Mouse (Mus musculus): ENCODE results near the gene Cilp.

Cilp gene

DNA sequence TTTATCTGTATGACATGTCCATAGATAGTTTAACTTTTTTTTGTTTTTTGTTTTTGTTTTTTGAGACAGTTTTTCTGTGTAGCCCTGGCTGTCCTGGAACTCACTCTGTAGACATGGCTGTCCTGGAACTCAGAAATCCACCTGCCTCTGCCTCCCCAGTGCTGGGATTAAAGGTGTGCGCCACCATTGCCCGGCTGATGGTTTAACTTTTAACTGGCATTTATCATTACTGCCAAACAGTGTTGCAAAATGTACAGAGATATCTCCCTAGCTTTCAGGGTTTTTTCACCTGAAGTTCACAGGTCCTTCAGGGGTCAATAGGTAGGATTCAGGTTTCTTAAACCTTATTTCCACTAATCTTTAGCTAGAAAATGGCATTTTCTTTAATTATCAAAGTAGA is 32.1 kb downstream of the Cilp start:
- no peak for DNase-seq

DNA sequence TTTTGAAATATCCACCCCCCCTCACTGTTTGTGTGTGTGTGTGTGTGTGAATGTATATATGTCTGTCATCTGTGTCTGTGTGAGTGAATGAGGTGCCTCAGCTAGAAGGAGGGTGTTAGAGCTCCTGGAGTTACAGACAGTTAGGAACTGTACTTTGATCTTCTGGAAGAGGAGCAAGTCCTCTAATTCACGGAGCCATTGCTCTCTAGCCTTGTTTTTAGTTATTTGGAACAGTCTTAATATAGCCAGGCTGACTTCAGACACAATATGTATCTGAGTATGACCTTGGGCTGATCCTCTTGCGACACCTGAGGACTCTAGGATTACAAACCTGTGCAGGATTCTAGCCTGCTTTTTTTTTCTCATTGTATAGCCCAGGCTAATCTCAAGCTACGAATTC is 33.8 kb downstream of the Cilp start:
- DNase-seq: no peak

DNA sequence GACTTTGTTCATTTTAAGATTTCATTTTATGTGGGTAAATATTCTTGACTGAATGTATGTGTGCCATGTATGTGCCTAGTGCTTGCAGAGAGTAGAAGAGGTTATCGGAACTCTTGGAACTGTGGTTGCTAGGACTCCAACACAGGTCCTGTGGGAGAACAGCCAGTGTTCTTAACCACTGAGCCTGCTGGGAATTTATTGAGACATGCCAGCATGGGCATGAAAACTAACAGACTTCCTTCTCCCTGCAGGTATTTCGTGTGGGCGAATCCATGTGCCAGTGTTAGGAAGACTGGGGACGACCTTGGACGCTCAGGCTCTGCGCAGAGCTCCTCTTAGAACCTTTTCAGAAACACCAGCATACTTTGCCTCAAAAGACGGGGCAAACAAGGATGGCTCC is 34.7 kb downstream of the Cilp start:
- DNase-seq: no peak

DNA sequence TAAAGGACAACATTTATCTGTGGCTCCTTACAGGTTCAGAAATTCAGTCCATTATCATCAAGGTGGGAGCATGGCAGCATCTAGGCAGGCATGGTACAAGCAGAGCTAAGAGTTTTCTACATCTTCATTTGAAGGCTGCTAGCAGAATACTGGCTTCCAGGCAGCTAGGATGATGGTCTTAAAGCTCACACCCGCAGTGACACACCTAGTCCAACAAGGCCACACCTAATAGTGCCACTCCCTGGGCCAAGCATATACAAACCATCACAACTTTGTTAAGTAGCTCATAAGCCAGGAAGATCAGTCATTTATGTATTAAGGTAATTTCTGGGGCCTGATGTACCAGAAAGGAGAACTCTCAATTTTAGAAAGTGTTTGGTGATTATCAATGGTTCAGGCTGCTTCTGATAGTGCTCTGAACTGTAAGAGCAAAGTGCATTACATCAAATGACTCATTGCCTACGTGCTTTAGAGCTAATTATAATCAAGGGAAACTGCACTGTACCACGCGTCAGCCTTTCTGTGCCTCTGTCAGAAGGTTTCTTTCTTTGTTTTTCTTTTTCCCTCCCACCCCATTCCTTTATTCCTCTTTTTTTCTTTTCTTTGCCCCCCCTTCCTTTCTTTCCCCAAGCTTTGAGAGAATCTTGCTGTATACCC is 37.5 kb downstream of the Cilp start:
- no peak for DNase-seq

DNA sequence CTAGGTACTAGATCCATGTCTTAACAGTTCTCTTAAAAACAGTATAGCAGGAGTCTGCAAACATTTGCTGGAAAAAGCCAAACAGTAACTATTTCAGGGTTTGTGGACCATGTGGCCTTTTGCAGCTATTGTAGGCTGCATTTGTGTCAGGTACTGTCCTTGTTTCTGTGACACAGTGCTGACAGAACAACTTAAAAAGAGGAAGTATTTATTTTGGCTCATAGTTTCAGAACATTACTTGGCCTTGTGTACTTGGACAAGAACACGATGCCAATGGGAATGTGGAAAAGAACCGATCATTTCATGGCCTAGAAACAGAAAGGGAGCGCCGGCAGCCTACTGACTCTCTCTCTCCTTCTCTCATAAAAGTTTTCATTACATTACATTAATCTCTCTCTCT is 38.6 kb downstream of the Cilp start:
- no peak for DNase-seq

DNA sequence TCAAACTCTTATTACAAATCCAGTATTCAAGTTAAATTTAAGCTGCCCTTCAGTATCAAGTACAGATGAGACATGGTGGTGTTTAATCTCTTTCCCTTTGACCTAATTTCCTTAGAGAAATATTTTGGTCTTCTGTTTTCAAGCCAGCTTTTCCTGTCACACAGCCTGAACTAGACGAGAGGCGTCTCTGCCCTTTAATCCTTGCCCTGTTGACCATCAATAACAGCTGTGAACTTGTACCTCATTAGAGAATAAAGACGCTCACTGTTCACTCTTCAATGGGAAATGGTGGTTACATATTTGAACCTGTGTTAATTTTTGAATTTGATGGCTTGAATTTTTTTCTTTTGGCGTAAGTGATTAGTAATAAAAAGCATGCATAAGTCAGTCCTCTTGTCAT is 39.3 kb downstream of the Cilp start:
- peak; percentile 76 for DNase-seq

DNA sequence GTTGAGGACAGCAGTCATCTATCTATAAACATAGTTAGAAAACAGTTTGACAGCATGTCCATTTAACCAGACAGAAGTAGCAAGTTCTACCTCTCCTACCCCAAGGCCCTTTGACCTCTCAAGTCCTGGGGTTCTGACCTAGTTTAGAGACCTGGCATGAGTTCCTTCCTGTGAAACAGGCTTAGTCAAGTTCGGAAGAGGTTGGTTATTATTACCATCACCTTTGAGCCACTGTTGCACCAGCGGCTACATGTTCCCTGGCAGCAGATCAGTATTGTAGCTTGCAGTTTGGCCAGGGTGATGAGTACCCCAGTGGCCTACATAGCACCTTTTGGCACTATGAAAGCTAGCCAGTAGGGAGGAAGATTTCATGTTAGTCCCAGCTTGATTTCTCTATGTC is 41.7 kb downstream of the Cilp start:
- peak; percentile 55 for DNase-seq

DNA sequence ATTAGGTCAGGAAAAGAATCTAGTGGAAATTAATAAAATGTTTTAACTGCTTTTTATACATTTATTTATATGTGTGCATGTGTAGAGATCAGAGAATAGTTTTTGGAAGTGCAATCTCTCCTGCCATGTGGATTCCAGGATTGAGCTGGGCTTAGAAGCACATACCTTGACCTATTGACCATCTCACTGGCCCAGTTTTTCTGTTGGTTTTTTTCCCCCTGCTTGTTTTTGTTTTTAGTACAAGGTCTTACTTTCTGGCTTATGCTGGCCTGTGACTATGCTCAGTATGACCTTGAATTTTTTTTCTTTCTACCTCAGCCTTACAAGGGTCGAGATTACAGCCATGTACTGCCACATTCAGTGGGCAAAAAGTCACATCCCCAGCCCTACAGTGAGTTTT is 43.0 kb downstream of the Cilp start:
- DNase-seq: no peak

DNA sequence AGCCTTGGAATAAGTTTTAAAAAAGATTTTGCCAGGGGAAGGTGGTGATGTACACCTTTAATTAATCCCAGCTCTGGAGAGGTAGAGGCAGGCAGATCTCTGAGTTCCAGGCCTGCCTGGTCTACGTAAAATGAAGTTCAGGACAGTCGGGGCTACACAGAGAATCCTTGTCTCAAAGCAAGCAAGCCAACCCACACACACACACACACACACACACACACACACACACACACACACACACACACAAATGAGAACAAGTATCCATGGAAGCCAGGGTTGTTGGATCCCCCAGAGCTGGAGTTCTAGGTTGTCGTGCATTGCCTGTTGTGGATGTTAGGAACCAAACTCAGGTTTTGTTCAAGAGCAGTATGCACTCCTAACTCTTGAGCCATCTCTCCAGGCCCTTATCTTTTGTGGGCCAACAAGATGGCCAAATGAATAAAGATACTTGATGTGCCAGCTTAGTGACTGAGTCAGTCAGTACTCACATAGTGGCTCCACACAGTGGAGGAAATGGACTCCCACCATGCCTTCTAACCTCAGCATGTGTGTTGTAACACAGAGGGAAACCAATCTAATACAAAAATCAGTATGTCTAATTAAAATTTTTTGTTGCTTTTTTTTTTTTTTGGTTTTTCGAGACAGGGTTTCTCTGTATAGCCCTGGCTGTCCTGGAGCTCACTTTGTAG is 47.8 kb downstream of the Cilp start:
- no peak for DNase-seq

DNA sequence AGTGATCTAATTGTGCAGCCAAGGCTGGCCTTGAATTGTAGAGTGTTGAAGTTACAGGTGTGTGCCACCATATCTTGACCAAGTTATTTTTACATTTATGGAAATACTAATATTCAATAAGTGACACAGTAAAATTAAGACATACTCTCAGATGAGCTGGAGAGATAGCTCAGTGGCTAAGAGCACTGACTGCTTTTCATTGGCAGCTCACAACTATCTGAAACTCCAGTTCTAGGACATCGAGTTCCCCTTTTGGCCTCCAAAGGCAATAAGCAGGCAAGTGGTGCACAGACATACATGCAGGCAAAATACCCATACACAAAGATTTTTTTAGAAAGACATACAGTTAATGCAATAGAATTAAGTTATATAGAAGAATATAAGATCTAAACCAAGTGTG is 48.9 kb downstream of the Cilp start:
- no peak for DNase-seq

DNA sequence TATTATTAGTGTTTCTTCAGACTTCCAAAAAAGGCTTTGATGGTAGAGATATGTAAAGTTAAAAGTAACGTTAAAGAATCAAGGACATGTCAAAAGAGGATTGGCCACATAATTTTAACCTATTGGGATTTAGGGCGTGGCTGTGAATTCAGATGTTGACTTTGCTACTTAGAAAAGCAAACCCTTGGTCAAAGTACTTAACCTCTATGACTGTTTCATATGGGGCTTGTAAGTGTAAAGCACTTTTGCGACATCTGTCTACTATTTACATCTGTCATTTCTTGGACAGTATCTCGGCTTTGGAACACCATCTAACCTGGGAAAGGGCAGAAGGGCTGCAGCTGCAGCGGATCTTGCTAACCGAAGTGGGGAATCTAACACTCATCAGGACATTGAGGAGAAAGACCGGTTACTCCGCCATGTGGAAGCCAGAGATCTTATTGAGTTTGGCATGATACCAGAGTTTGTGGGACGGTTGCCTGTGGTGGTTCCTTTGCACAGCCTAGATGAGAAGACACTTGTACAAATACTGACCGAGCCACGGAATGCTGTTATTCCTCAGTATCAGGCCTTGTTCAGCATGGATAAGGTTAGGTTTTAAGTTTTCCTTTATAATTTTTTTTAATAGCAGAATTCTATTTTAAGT is 57.4 kb downstream of the Cilp start:
- no peak for DNase-seq

DNA sequence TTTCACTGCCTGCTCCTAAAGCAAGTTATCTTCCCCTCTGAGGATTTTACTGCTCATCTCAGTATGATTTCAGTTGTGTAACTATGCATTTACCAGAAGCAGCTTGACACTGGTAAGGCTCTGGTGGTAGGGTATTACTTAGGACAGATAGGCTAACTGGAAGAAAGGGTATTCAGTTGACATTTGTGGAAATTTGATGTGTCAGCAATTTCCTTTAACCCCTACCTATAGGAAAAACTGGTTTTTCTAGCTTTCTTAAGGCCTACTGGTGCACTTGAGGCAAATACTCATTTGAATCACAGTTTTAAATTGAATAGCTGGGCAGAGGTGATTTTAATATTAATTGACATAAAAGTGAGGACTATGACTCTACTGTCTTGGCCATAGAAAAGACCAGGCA is 61.0 kb downstream of the Cilp start:
- no peak for DNase-seq

DNA sequence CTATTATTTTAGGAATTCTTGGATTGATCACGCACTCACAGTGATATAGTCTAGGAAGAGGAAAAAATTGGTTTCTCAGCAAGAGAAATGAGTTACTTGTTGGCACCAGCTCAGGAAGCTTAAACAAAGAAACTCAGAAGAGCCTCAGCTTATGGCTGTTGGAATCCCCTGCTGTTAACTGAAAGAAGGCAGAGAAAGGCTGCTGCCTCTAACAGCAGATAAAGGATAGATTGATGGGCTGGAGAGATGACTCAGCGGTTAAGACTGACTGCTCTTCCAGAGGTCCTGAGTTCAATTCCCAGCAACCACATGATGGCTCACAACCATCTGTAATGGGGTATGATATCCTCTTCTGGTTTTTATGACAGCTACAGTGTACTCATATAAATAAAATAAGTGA is 62.4 kb downstream of the Cilp start:
- no peak for DNase-seq
